Mouse (Mus musculus) frontal cortex, postnatal 10 days (tissue): ENCODE results near the gene Lyz1.
"Not testable (repeated sequence)": the region's sequence is repeated elsewhere in the genome, so short reads cannot be mapped to it uniquely, and the experiment has no call there.

Source experiments
- DNase-seq, 2 experiments: peaks; one replicate each; pipeline ENCODE4 v3.0.0; 2022; ENCODE audit warnings: low spot score in 2 of 2, mixed read lengths in 1 of 2

Lyz1 gene

GRCm38 (mm10) chr10:117287226-117287850 lies 5.3 kb downstream of the Lyz1 start:
- DNase-seq, result no peak

GRCm38 (mm10) chr10:117286366-117286970 lies 6.2 kb downstream of the Lyz1 start:
- DNase-seq, result no peak

- not testable (repeated sequence) for DNase-seq
Observed at GRCm38 (mm10) chr10:117285584-117285983, 7.1 kb downstream of the Lyz1 start.

GRCm38 (mm10) chr10:117284578-117285520 lies 7.8 kb downstream of the Lyz1 start:
- no peak for DNase-seq

GRCm38 (mm10) chr10:117283871-117284577 lies 8.6 kb downstream of the Lyz1 start:
- DNase-seq, result no peak

GRCm38 (mm10) chr10:117283196-117283595 lies 9.5 kb downstream of the Lyz1 start:
- not testable (repeated sequence) for DNase-seq

GRCm38 (mm10) chr10:117282551-117282950 lies 10.1 kb downstream of the Lyz1 start:
- DNase-seq, result no peak

- DNase-seq, result no peak
Observed at GRCm38 (mm10) chr10:117282049-117282448, 10.6 kb downstream of the Lyz1 start, which contains the start of gene Lyz2. Lyz2 (minus strand) TSS chr10:117282321.

GRCm38 (mm10) chr10:117281381-117281920 lies 11.2 kb downstream of the Lyz1 start:
- no peak for DNase-seq

- DNase-seq, result no peak
Observed at GRCm38 (mm10) chr10:117280000-117280399, 12.7 kb downstream of the Lyz1 start.

- not testable (repeated sequence) for DNase-seq
Observed at GRCm38 (mm10) chr10:117278510-117278909, 14.2 kb downstream of the Lyz1 start.

GRCm38 (mm10) chr10:117277779-117278178 lies 14.9 kb downstream of the Lyz1 start:
- not testable (repeated sequence) for DNase-seq

- DNase-seq, result no peak
Observed at GRCm38 (mm10) chr10:117275681-117276369, 16.8 kb downstream of the Lyz1 start.

GRCm38 (mm10) chr10:117274645-117275044 lies 18.0 kb downstream of the Lyz1 start:
- not testable (repeated sequence) for DNase-seq

GRCm38 (mm10) chr10:117272023-117272422 lies 20.6 kb downstream of the Lyz1 start:
- no peak for DNase-seq

GRCm38 (mm10) chr10:117259870-117260269 lies 32.8 kb downstream of the Lyz1 start:
- no peak for DNase-seq

- no peak for DNase-seq
Observed at GRCm38 (mm10) chr10:117238603-117239002, 54.1 kb downstream of the Lyz1 start, which contains the start of gene 9530003J23Rik. 9530003J23Rik (minus strand) TSS chr10:117238703.
